Mouse (Mus musculus): Measurements from ENCODE around the gene Ybx3.

DNA sequence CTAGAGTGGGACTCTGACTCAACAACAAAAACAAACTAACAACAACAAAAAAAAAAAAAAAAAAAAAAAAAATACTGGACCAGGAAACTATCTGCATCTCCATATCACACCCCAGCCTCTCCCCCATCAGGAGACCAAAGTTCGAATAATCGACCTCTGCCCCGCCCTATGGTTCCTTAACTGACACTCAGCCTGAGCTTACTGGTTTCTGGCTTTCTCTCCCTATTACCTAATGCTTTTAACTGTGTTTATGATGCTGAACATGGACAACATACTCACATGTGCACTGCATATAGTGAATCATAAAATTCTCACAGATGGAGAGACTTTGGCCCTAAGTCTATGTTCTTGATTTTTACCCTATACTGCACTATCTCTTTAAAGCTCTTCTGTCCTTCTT, 49.0 kb downstream of the Ybx3 start:
- TF ChIP-seq CTCF (IDR thresholded peaks at IDR 0.05; ENCODE audit: low read depth, low read length) (no peak), POLR2A (IDR thresholded peaks at IDR 0.05; ENCODE audit: borderline replicate concordance, low read depth, low read length) (no peak)

All from bone marrow macrophage, adult 2 months (primary cell).